Mouse (Mus musculus): ENCODE results near the gene Abhd14b. TPM values are rescaled to one million over a fixed set of nuclear protein-coding genes. Genes with fewer than 3 reads are reported as not detected.

The Abhd14b gene
- polyA plus RNA-seq, 1 experiment = 470 TPM

- WGBS = 70% methylated on average over 15 of the region's 15 CpGs
- no peak for DNase-seq
- Histone ChIP-seq H3K36me3 (ENCODE audit: control insufficient read depth, insufficient read depth, low read length) (no peaks in the 10 kb centered on the region), H3K4me3 (ENCODE audit: insufficient read depth, low read depth, low read length) (no peak overlapping the region), H3K27ac (ENCODE audit: insufficient read depth, low read depth, low read length) (no peak overlapping the region), H3K4me1 (ENCODE audit: control insufficient read depth, insufficient read depth, low read length) (no peaks in the 10 kb centered on the region), H3K27me3 (replicated peaks; ENCODE audit: control insufficient read depth, insufficient read depth, low read length) (no peaks in the 10 kb centered on the region)
- TF ChIP-seq POLR2A (IDR thresholded peaks at IDR 0.05; ENCODE audit: low read depth, low read length) = no peak
- TF ChIP-seq CTCF (conservative IDR thresholded peaks at IDR 0.05; ENCODE audit: insufficient read depth, insufficient read length, low read depth, low read length) = no peak
These were observed 12.7 kb downstream of the Abhd14b start for GRCm38 (mm10) chr9:106459946-106460345.

GRCm38 (mm10) chr9:106460401-106461025 is 13.3 kb downstream of the Abhd14b start:
- no peak overlapping the region for H3K27ac ChIP-seq (ENCODE audit: insufficient read depth, low read depth, low read length)
- DNase-seq = no peak
- no peaks in the 10 kb centered on the region for H3K27me3 ChIP-seq (replicated peaks; ENCODE audit: control insufficient read depth, insufficient read depth, low read length)
- TF ChIP-seq CTCF (conservative IDR thresholded peaks at IDR 0.05; ENCODE audit: insufficient read depth, insufficient read length, low read depth, low read length) (no peak), POLR2A (IDR thresholded peaks at IDR 0.05; ENCODE audit: low read depth, low read length) (no peak)
- no peaks in the 10 kb centered on the region for H3K4me1 ChIP-seq (ENCODE audit: control insufficient read depth, insufficient read depth, low read length)
- WGBS = 71% methylated on average over 18 of the region's 18 CpGs
- no peak overlapping the region for H3K4me3 ChIP-seq (ENCODE audit: insufficient read depth, low read depth, low read length)
- no peaks in the 10 kb centered on the region for H3K36me3 ChIP-seq (ENCODE audit: control insufficient read depth, insufficient read depth, low read length)

GRCm38 (mm10) chr9:106461026-106461415 is 13.8 kb downstream of the Abhd14b start:
- Histone ChIP-seq H3K4me3 (ENCODE audit: insufficient read depth, low read depth, low read length) (no peak overlapping the region), H3K36me3 (ENCODE audit: control insufficient read depth, insufficient read depth, low read length) (no peaks in the 10 kb centered on the region), H3K27me3 (replicated peaks; ENCODE audit: control insufficient read depth, insufficient read depth, low read length) (no peaks in the 10 kb centered on the region), H3K4me1 (ENCODE audit: control insufficient read depth, insufficient read depth, low read length) (no peaks in the 10 kb centered on the region), H3K27ac (ENCODE audit: insufficient read depth, low read depth, low read length) (no peak overlapping the region)
- 88% methylated on average over 9 of the region's 9 CpGs for WGBS
- TF ChIP-seq POLR2A (IDR thresholded peaks at IDR 0.05; ENCODE audit: low read depth, low read length) = no peak
- TF ChIP-seq CTCF (conservative IDR thresholded peaks at IDR 0.05; ENCODE audit: insufficient read depth, insufficient read length, low read depth, low read length) = no peak
- no peak for DNase-seq

GRCm38 (mm10) chr9:106461641-106462429 is 14.6 kb downstream of the Abhd14b start:
- DNase-seq = no peak

GRCm38 (mm10) chr9:106462430-106462800 is 15.2 kb downstream of the Abhd14b start:
- 97% methylated on average over 12 of the region's 12 CpGs for WGBS
- TF ChIP-seq CTCF (conservative IDR thresholded peaks at IDR 0.05; ENCODE audit: insufficient read depth, insufficient read length, low read depth, low read length) (no peak), POLR2A (IDR thresholded peaks at IDR 0.05; ENCODE audit: low read depth, low read length) (no peak)
- Histone ChIP-seq H3K27me3 (replicated peaks; ENCODE audit: control insufficient read depth, insufficient read depth, low read length) (no peaks in the 10 kb centered on the region), H3K4me3 (ENCODE audit: insufficient read depth, low read depth, low read length) (no peak overlapping the region), H3K4me1 (ENCODE audit: control insufficient read depth, insufficient read depth, low read length) (no peaks in the 10 kb centered on the region), H3K27ac (ENCODE audit: insufficient read depth, low read depth, low read length) (no peak overlapping the region), H3K36me3 (ENCODE audit: control insufficient read depth, insufficient read depth, low read length) (no peaks in the 10 kb centered on the region)
- no peak for DNase-seq

More at GRCm38 (mm10) chr9:106461641-106462429, 14.6 kb downstream of the Abhd14b start:
- Histone ChIP-seq H3K36me3 (ENCODE audit: control insufficient read depth, insufficient read depth, low read length) (no peaks in the 10 kb centered on the region), H3K4me3 (ENCODE audit: insufficient read depth, low read depth, low read length) (no peak overlapping the region), H3K27ac (ENCODE audit: insufficient read depth, low read depth, low read length) (no peak overlapping the region), H3K4me1 (ENCODE audit: control insufficient read depth, insufficient read depth, low read length) (no peaks in the 10 kb centered on the region), H3K27me3 (replicated peaks; ENCODE audit: control insufficient read depth, insufficient read depth, low read length) (no peaks in the 10 kb centered on the region)
- TF ChIP-seq CTCF (conservative IDR thresholded peaks at IDR 0.05; ENCODE audit: insufficient read depth, insufficient read length, low read depth, low read length) (no peak), POLR2A (IDR thresholded peaks at IDR 0.05; ENCODE audit: low read depth, low read length) (no peak)
- 90% methylated on average over 16 of the region's 16 CpGs for WGBS

GRCm38 (mm10) chr9:106463122-106464063 is 16.1 kb downstream of the Abhd14b start:
- TF ChIP-seq CTCF (conservative IDR thresholded peaks at IDR 0.05; ENCODE audit: insufficient read depth, insufficient read length, low read depth, low read length) = no peak
- no peak for TF ChIP-seq POLR2A (IDR thresholded peaks at IDR 0.05; ENCODE audit: low read depth, low read length)
- Histone ChIP-seq H3K27ac (ENCODE audit: insufficient read depth, low read depth, low read length) (no peak overlapping the region), H3K4me1 (ENCODE audit: control insufficient read depth, insufficient read depth, low read length) (no peaks in the 10 kb centered on the region), H3K27me3 (replicated peaks; ENCODE audit: control insufficient read depth, insufficient read depth, low read length) (no peaks in the 10 kb centered on the region), H3K4me3 (ENCODE audit: insufficient read depth, low read depth, low read length) (no peak overlapping the region), H3K36me3 (ENCODE audit: control insufficient read depth, insufficient read depth, low read length) (no peaks in the 10 kb centered on the region)
- no peak for DNase-seq
- WGBS = 90% methylated on average over 21 of the region's 21 CpGs
